Mouse (Mus musculus) midbrain, embryonic 10.5 days (tissue): ENCODE measurements around the gene Tekt2. TPM values are rescaled to one million over a fixed set of nuclear protein-coding genes. Genes with fewer than 3 reads are reported as not detected.

Source experiments
- DNase-seq: peaks from one replicate; pipeline ENCODE4 v3.0.0-alpha.2; 2017; ENCODE audit warnings: low spot score
- H3K27ac ChIP-seq: fragments of 300-500 bp; sonication (generic); replicated peaks from 2 replicates; pipeline ENCODE4 v1.5.1; 2016; ENCODE audit warnings: mild to moderate bottlenecking
- H3K27me3 ChIP-seq: fragments of 300-500 bp; sonication (generic); 2 replicates; pipeline ENCODE4 v1.6.1; 2016; ENCODE audit warnings: low read depth, mild to moderate bottlenecking; ENCODE audit not compliant: poor library complexity, severe bottlenecking
- H3K36me3 ChIP-seq: fragments of 300-500 bp; sonication (generic); 2 replicates; pipeline ENCODE4 v1.6.1; 2016; ENCODE audit warnings: mild to moderate bottlenecking, moderate library complexity
- H3K4me1 ChIP-seq: fragments of 300-500 bp; sonication (generic); 2 replicates; pipeline ENCODE4 v1.6.1; 2016
- H3K4me3 ChIP-seq: fragments of 300-500 bp; sonication (generic); 2 replicates; pipeline ENCODE4 v1.5.1; 2016; ENCODE audit warnings: mild to moderate bottlenecking, moderate library complexity
- H3K9me3 ChIP-seq: fragments of 300-500 bp; sonication (generic); replicated peaks from 2 replicates; pipeline ENCODE4 v1.6.1; 2016; ENCODE audit warnings: mild to moderate bottlenecking
- WGBS: fragments of 180-500 bp; shearing (Covaris S2); methylation state at CpG from one replicate; pipeline ENCODE4 v1.1.7; 2016; 5-methylcytosine and 5-hydroxymethylcytosine counted together
- polyA plus RNA-seq: library from polyadenylated mRNA; unstranded; fragments of >200 nt; fragmentation: Nextera tagmentation; extraction: Ambion mirVana; gene quantifications from 2 replicates; pipeline ENCODE4 v1.2.1, GENCODE M21; 2016

Gene Tekt2
- polyA plus RNA-seq, 1 experiment from 2014 or later, result 1.1 TPM

DNA sequence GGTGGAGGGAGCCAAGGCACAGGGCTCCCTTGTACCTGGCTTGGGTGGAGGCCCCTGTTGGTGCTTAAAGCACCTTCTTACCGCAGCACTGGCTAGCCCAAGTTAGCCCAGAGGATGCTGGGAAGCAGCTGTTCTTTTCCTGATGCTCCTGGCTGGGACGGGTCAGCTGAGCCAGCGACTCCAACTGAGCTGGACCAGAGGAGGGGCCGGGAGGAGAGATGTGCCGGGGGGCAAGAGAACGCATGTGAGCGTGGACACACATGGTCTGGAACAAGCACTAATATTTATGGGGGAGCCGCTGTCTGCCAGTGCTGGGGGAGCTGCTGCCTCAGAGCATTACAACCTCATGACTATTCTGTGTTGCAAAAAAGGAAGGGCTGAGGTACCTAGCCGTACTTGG, 46.5 kb downstream of the Tekt2 start:
- Histone ChIP-seq H3K9me3 (no peaks in the 10 kb centered on the region), H3K27ac (0 out of 2 replicates have a peak overlapping the region, but pooled peaks have one; percentile 46), H3K36me3 (peaks cover 24% of the 10 kb centered on the region), H3K4me1 (peaks cover 23% of the 10 kb centered on the region), H3K27me3 (peaks cover 18% of the 10 kb centered on the region), H3K4me3 (no peak overlapping the region)
- 62% methylated on average over 9 of the region's 9 CpGs for WGBS
- DNase-seq, result no peak

DNA sequence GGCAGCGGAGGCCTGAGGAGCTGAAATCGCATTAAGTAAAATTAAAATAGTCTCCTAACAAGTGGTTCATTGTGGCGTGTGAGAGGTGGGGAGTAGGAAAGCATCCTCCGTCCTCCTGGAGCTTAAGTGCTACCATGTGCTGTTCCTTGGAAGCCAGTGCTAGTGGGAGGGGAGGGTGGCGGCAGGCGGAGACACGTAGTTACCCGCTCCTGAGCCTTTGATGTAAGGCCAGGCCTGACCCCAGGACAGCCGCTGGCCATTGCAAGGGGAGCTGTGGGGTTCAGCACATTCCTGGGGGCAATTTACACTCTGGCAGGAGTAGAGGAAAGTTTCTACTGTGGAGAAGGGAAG, 46.9 kb downstream of the Tekt2 start:
- WGBS, result 36% methylated on average over 9 of the region's 9 CpGs

DNA sequence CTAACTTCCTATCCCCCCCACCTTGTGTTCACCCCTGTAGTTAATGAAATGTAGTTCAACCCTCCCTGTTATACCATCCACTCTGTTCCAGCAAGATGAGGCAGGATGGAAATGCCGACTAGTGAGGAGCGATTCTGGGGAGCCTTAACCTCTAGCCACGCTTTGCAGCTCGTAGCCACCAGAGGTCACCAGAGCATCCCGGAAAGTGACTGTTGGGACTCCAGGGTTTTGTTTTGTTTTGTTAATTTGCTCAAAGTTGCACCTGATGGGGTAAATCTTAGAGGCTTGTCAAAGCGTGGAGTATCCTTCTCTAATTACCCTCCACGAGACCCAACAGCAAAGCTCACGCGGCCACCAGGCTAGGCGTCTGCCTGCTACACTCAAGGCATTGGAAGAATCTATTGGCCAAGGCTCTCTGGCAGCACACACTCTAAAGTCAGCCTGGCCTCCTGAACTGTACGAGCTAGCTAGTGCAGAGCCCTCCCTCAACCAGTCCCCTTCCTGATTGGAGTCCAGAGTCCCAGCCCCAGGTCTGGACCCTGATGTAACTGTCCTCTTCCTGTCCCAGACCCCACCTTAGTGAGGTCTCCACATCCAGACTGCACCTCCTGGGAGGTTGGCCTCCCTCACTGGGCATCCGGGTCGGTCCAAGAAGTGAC, 47.5 kb downstream of the Tekt2 start:
- Histone ChIP-seq H3K27me3 (peaks cover 9% of the 10 kb centered on the region; the same call in 1 of the 2 replicates), H3K27ac (0 out of 2 replicates have a peak overlapping the region, but pooled peaks have one; percentile 46), H3K36me3 (peaks cover 34% of the 10 kb centered on the region), H3K4me3 (peak overlapping the region; percentile 26), H3K9me3 (no peaks in the 10 kb centered on the region), H3K4me1 (peaks cover 23% of the 10 kb centered on the region)
- DNase-seq, result peak; percentile 54
- 11% methylated on average over 13 of the region's 13 CpGs for WGBS

More for the DNA sequence above, 46.9 kb downstream of the Tekt2 start:
- Histone ChIP-seq H3K27ac (0 out of 2 replicates have a peak overlapping the region, but pooled peaks have one; percentile 46), H3K36me3 (peaks cover 29% of the 10 kb centered on the region), H3K4me3 (no peak overlapping the region), H3K9me3 (no peaks in the 10 kb centered on the region), H3K4me1 (peaks cover 23% of the 10 kb centered on the region), H3K27me3 (peaks cover 14% of the 10 kb centered on the region; the same call in 1 of the 2 replicates)
- DNase-seq, result no peak

DNA sequence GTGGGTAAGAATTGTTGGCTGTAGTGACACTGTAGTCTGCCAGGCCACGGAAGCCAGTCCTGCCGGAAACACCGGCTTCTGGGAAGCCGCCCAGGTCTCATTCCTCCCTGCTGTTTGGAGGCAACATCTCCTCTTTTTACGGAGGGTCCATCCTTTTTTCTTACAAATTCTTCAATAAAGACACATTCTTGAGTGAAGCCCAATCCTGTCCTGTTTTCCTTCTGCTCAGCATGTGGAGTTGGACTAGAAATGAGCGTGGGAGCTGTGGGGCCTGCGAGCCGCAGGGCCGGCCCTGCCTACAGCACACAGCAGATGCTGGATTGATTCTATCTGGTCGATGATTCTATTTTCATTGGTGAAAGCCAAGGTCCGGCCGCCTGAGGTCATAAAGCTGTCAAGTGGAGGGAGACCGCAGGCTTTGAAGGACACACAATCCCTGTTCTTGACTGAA, 49.8 kb downstream of the Tekt2 start:
- peaks cover 14% of the 10 kb centered on the region for H3K4me1 ChIP-seq
- WGBS, result 92% methylated on average over 13 of the region's 13 CpGs
- H3K9me3 ChIP-seq, result no peaks in the 10 kb centered on the region
- H3K4me3 ChIP-seq, result no peak overlapping the region
- DNase-seq, result no peak
- peaks cover 44% of the 10 kb centered on the region for H3K36me3 ChIP-seq
- no peak overlapping the region for H3K27ac ChIP-seq
- 0 out of 2 replicates have a peak, but pooled peaks cover 8% of the 10 kb centered on the region for H3K27me3 ChIP-seq

DNA sequence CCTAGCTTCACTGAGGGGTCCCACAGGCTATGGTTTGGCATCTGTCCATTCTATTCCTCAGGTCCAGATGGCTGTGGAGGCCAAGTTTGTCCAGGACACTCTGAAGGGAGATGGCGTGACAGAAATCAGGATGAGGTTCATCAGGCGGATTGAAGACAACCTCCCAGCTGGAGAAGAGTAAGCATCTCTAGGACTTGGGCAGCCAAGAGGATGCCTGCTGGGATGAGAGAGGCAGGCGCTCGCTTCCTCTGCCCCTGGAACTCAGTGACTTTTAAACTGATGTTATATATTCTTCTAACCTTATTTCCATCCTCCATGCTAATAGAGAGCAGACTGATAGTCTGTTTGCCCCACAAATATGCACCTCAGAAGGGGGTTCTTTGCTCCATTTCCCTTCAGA, 50.4 kb downstream of the Tekt2 start:
- 88% methylated on average over 4 of the region's 4 CpGs for WGBS
- Histone ChIP-seq H3K4me1 (peaks cover 14% of the 10 kb centered on the region), H3K27ac (no peak overlapping the region)

DNA sequence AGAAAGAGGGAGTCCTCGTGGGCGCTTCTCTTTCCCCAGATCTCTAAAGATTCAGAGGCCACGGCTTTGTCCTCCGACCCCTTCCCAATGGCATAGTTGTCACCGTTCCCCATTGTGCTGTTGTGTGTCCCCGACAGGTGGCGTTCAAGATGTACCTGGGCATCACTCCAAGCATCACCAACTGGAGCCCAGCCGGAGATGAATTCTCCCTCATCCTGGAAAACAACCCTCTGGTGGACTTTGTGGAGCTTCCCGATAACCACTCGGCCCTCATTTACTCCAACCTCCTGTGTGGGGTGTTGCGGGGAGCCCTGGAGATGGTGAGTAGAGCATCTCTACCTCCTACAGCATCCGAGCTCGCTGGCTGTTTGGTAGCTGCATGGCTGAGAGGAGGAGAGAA, 51.7 kb downstream of the Tekt2 start:
- Histone ChIP-seq H3K9me3 (no peaks in the 10 kb centered on the region), H3K36me3 (peaks cover 44% of the 10 kb centered on the region), H3K27ac (no peak overlapping the region), H3K4me3 (no peak overlapping the region), H3K4me1 (peaks cover 12% of the 10 kb centered on the region), H3K27me3 (0 out of 2 replicates have a peak, but pooled peaks cover 6% of the 10 kb centered on the region)
- 74% methylated on average over 13 of the region's 13 CpGs for WGBS
- no peak for DNase-seq

More for the DNA sequence above, 50.4 kb downstream of the Tekt2 start:
- H3K27me3 ChIP-seq, result 0 out of 2 replicates have a peak, but pooled peaks cover 8% of the 10 kb centered on the region
- no peak overlapping the region for H3K4me3 ChIP-seq
- no peak for DNase-seq
- H3K9me3 ChIP-seq, result no peaks in the 10 kb centered on the region
- peaks cover 44% of the 10 kb centered on the region for H3K36me3 ChIP-seq

Other genes starting within 250 kb of the Tekt2 start
- gene Lsm10, start 229.1 kb downstream of the Tekt2 start, polyA plus RNA-seq, result 48.6 and 49.1 TPM in 2 replicates
- 45.0 and 48.9 TPM in 2 replicates for gene Stk40, start 221.7 kb downstream of the Tekt2 start, polyA plus RNA-seq
- gene Eva1b, start 177.9 kb downstream of the Tekt2 start, polyA plus RNA-seq, result 22.1 and 25.0 TPM in 2 replicates
- gene Sh3d21, start 162.2 kb downstream of the Tekt2 start, polyA plus RNA-seq, result 0.79 and 1.3 TPM in 2 replicates
- 244 and 256 TPM in 2 replicates for gene Thrap3, start 122.9 kb downstream of the Tekt2 start, polyA plus RNA-seq
- gene Map7d1, start 69.3 kb downstream of the Tekt2 start, polyA plus RNA-seq, result 59.8 and 69.7 TPM in 2 replicates
- gene Trappc3, start 63.4 kb downstream of the Tekt2 start, polyA plus RNA-seq, result 85.2 and 94.4 TPM in 2 replicates
- 2.8 and 6.5 TPM in 2 replicates for gene Col8a2, start 38.9 kb downstream of the Tekt2 start, polyA plus RNA-seq
- 80.8 and 88.4 TPM in 2 replicates for gene Adprhl2, start 4.0 kb downstream of the Tekt2 start, polyA plus RNA-seq
- 13.3 and 15.9 TPM in 2 replicates for gene Ago3, start 103.9 kb upstream of the Tekt2 start, polyA plus RNA-seq
- 11.9 and 16.3 TPM in 2 replicates for gene Ago1, start 142.9 kb upstream of the Tekt2 start, polyA plus RNA-seq
- gene Ago4, start 207.8 kb upstream of the Tekt2 start, polyA plus RNA-seq, result 2.3 and 2.8 TPM in 2 replicates
- gene Clspn, start 231.2 kb upstream of the Tekt2 start, polyA plus RNA-seq, result 55.3 and 55.8 TPM in 2 replicates